Mouse (Mus musculus): ENCODE measurements around the gene Rnf227. TPM values are rescaled to one million over a fixed set of nuclear protein-coding genes. Genes with fewer than 3 reads are reported as not detected.
"Not testable (repeated sequence)": the region's sequence is repeated elsewhere in the genome, so short reads cannot be mapped to it uniquely, and the experiment has no call there.

The Rnf227 gene
- polyA plus RNA-seq, 1 experiment: 3.3 TPM

DNA sequence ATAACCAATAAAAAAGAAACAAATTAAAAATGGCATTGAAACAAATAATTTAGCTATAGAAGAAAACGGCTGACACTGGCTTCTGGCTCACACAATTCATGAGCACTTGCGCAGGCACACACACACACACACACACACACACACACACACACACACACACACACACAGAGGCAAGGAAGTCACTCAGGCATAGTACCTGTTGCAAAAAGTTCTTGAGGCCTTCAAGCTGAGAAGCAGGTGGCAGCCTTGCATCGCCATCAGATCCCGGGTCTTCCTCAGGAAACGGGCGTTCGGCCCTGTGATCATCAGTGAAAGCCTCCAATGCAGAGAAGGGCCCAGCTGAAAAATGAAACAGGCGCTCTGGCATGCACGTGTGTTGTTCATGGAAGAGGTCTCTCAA lies 35.0 kb upstream of the Rnf227 start:
- Histone ChIP-seq H3K27ac (ENCODE audit: insufficient read depth, low read length) (no peak overlapping the region), H3K4me3 (ENCODE audit: low read depth, low read length) (no peak overlapping the region), H3K9me3 (replicated peaks; ENCODE audit: control insufficient read depth, insufficient read depth, low read length, poor library complexity, severe bottlenecking) (no peaks in the 10 kb centered on the region), H3K27me3 (ENCODE audit: control insufficient read depth, insufficient read depth, low read length, poor library complexity, severe bottlenecking) (no peaks in the 10 kb centered on the region), H3K36me3 (ENCODE audit: control insufficient read depth, insufficient read depth, low read length, poor library complexity, severe bottlenecking) (peaks cover 35% of the 10 kb centered on the region), H3K9ac (ENCODE audit: low read depth, poor library complexity, severe bottlenecking) (no peak overlapping the region), H3K4me1 (ENCODE audit: control insufficient read depth, insufficient read depth, low read length) (no peaks in the 10 kb centered on the region)
- TF ChIP-seq POLR2A (IDR thresholded peaks at IDR 0.05; ENCODE audit: insufficient read depth, low read length) (no peak), EP300 (IDR thresholded peaks at IDR 0.05; ENCODE audit: insufficient read depth, low read depth, low read length) (no peak), CTCF (IDR thresholded peaks at IDR 0.05; ENCODE audit: low read depth, low read length) (no peak)

DNA sequence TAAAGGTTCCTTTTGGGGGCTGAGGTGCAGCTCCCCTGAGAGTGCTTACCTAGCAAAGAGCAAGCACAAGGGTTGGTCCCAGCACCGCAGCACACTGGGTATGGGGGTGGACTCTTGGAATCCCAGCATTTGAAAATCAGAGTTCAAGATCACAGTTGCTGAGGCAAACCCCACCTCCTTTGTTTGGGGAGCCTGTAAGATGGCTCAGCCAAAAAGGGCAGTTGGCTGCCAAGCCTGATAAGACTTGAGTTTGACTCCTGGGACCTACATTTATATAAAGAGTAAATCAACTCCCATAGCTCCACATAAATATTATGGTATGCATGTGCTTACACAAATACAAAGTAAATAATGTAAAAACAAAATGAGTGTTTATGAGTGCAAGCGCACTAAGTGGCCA lies 34.2 kb upstream of the Rnf227 start:
- no peaks in the 10 kb centered on the region for H3K4me1 ChIP-seq (ENCODE audit: control insufficient read depth, insufficient read depth, low read length)
- H3K9ac ChIP-seq (ENCODE audit: low read depth, poor library complexity, severe bottlenecking): no peak overlapping the region
- no peaks in the 10 kb centered on the region for H3K27me3 ChIP-seq (ENCODE audit: control insufficient read depth, insufficient read depth, low read length, poor library complexity, severe bottlenecking)
- no peaks in the 10 kb centered on the region for H3K9me3 ChIP-seq (replicated peaks; ENCODE audit: control insufficient read depth, insufficient read depth, low read length, poor library complexity, severe bottlenecking)
- no peak overlapping the region for H3K4me3 ChIP-seq (ENCODE audit: low read depth, low read length)
- TF ChIP-seq CTCF (IDR thresholded peaks at IDR 0.05; ENCODE audit: low read depth, low read length): no peak
- no peak for TF ChIP-seq POLR2A (IDR thresholded peaks at IDR 0.05; ENCODE audit: insufficient read depth, low read length)
- TF ChIP-seq EP300 (IDR thresholded peaks at IDR 0.05; ENCODE audit: insufficient read depth, low read depth, low read length): no peak
- H3K36me3 ChIP-seq (ENCODE audit: control insufficient read depth, insufficient read depth, low read length, poor library complexity, severe bottlenecking): peaks cover 38% of the 10 kb centered on the region
- H3K27ac ChIP-seq (ENCODE audit: insufficient read depth, low read length): no peak overlapping the region

DNA sequence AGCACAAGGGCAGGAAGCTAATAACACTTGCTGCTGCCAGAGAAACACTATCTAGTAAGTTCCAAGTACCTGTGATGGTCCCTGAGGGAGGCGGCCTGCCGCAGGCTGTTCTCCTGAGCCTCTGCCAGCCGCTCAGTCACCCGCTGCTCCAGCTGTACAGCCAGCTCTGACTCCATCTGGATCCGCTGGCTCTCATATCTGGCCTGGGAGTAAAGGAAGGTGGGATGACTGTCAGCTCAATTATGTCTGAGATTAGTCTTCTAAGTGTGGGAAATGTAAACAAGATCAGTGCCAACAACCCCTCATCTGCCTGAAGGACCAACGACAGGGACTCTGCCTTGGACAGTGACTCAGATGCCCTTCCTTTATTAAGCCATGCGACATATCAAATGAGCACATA lies 29.0 kb upstream of the Rnf227 start:
- Histone ChIP-seq H3K9me3 (replicated peaks; ENCODE audit: control insufficient read depth, insufficient read depth, low read length, poor library complexity, severe bottlenecking) (no peaks in the 10 kb centered on the region), H3K27ac (ENCODE audit: insufficient read depth, low read length) (no peak overlapping the region), H3K4me3 (ENCODE audit: low read depth, low read length) (no peak overlapping the region), H3K36me3 (ENCODE audit: control insufficient read depth, insufficient read depth, low read length, poor library complexity, severe bottlenecking) (peaks cover 32% of the 10 kb centered on the region), H3K9ac (ENCODE audit: low read depth, poor library complexity, severe bottlenecking) (no peak overlapping the region), H3K4me1 (ENCODE audit: control insufficient read depth, insufficient read depth, low read length) (no peaks in the 10 kb centered on the region), H3K27me3 (ENCODE audit: control insufficient read depth, insufficient read depth, low read length, poor library complexity, severe bottlenecking) (no peaks in the 10 kb centered on the region)
- TF ChIP-seq EP300 (IDR thresholded peaks at IDR 0.05; ENCODE audit: insufficient read depth, low read depth, low read length) (no peak), POLR2A (IDR thresholded peaks at IDR 0.05; ENCODE audit: insufficient read depth, low read length) (no peak), CTCF (IDR thresholded peaks at IDR 0.05; ENCODE audit: low read depth, low read length) (no peak)

DNA sequence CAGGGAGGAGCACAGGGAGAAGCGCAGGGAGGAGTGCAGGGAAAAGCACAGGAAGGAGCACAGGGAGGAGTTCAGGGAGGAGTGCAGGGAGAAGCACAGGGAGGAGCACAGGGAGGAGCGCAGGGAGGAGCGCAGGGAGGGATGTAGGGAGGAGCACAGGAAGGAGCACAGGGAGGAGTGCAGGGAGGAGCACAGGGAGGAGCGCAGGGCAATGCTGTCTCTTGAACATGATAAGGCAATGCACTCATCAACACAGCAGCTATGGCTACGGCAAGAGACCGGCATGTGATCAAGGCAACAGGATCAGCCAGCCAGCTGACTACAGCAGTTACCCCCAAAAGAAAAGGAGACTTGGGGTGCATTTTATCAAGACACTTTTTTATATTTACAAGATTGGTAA lies 23.9 kb upstream of the Rnf227 start:
- peaks cover 15% of the 10 kb centered on the region for H3K36me3 ChIP-seq (ENCODE audit: control insufficient read depth, insufficient read depth, low read length, poor library complexity, severe bottlenecking)
- TF ChIP-seq CTCF (IDR thresholded peaks at IDR 0.05; ENCODE audit: low read depth, low read length) (no peak), EP300 (IDR thresholded peaks at IDR 0.05; ENCODE audit: insufficient read depth, low read depth, low read length) (no peak), POLR2A (IDR thresholded peaks at IDR 0.05; ENCODE audit: insufficient read depth, low read length) (no peak)

DNA sequence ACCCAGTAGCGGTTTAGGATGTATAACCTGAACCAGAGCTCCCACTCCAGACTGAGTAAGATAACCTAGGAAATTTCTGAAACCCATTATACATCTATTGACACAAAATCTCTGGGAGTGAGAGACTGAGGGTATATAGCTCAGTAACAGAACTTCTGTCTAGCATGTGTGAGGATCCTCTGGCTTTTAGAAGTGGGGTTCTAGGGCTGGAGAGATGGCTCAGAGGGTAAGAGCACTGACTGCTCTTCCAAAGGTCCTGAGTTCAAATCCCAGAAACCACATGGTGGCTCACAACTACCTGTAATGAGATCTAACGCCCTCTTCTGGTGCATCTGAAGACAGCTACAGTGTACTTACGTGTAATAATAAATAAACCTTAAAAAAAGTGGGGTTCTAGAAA lies 22.3 kb upstream of the Rnf227 start:
- H3K4me3 ChIP-seq (ENCODE audit: low read depth, low read length); H3K9ac ChIP-seq (ENCODE audit: low read depth, poor library complexity, severe bottlenecking); H3K27ac ChIP-seq (ENCODE audit: insufficient read depth, low read length); H3K27me3 ChIP-seq (ENCODE audit: control insufficient read depth, insufficient read depth, low read length, poor library complexity, severe bottlenecking); H3K9me3 ChIP-seq (replicated peaks; ENCODE audit: control insufficient read depth, insufficient read depth, low read length, poor library complexity, severe bottlenecking); H3K4me1 ChIP-seq (ENCODE audit: control insufficient read depth, insufficient read depth, low read length): not testable (repeated sequence)
- H3K36me3 ChIP-seq (ENCODE audit: control insufficient read depth, insufficient read depth, low read length, poor library complexity, severe bottlenecking): peaks cover 15% of the 10 kb centered on the region

More for the DNA sequence above, 23.9 kb upstream of the Rnf227 start:
- Histone ChIP-seq H3K9ac (ENCODE audit: low read depth, poor library complexity, severe bottlenecking) (no peak overlapping the region), H3K4me1 (ENCODE audit: control insufficient read depth, insufficient read depth, low read length) (no peaks in the 10 kb centered on the region), H3K4me3 (ENCODE audit: low read depth, low read length) (no peak overlapping the region), H3K9me3 (replicated peaks; ENCODE audit: control insufficient read depth, insufficient read depth, low read length, poor library complexity, severe bottlenecking) (no peaks in the 10 kb centered on the region), H3K27ac (ENCODE audit: insufficient read depth, low read length) (no peak overlapping the region), H3K27me3 (ENCODE audit: control insufficient read depth, insufficient read depth, low read length, poor library complexity, severe bottlenecking) (no peaks in the 10 kb centered on the region)

DNA sequence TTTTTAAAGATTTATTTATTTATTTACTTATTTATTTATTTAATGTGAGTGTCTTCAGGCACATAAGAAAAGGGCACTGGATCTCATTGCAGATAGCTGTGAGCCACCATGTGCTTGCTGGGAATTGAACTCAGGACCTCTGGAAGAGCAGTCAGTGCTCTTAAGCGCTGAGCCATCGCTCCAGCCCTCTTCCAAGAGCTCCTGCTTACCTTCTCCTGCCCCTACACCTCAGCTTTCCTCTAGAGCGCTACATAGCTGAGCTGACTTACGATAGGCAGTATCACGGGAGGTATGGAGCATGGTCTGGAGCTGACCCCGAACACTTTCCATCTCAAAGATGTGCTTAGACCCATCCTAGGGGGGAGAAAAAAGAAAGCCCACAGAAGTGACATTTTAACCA lies 18.7 kb upstream of the Rnf227 start:
- Histone ChIP-seq H3K27me3 (ENCODE audit: control insufficient read depth, insufficient read depth, low read length, poor library complexity, severe bottlenecking) (peaks cover under 1% of the 10 kb centered on the region; the same call in 1 of the 2 replicates), H3K4me3 (ENCODE audit: low read depth, low read length) (no peak overlapping the region), H3K4me1 (ENCODE audit: control insufficient read depth, insufficient read depth, low read length) (no peaks in the 10 kb centered on the region), H3K9ac (ENCODE audit: low read depth, poor library complexity, severe bottlenecking) (no peak overlapping the region), H3K9me3 (replicated peaks; ENCODE audit: control insufficient read depth, insufficient read depth, low read length, poor library complexity, severe bottlenecking) (no peaks in the 10 kb centered on the region), H3K27ac (ENCODE audit: insufficient read depth, low read length) (no peak overlapping the region), H3K36me3 (ENCODE audit: control insufficient read depth, insufficient read depth, low read length, poor library complexity, severe bottlenecking) (peaks cover 11% of the 10 kb centered on the region; the same call in 1 of the 2 replicates)
- TF ChIP-seq CTCF (IDR thresholded peaks at IDR 0.05; ENCODE audit: low read depth, low read length): no peak
- TF ChIP-seq EP300 (IDR thresholded peaks at IDR 0.05; ENCODE audit: insufficient read depth, low read depth, low read length): no peak
- TF ChIP-seq POLR2A (IDR thresholded peaks at IDR 0.05; ENCODE audit: insufficient read depth, low read length): no peak
